Mouse (Mus musculus) erythroblast, embryonic 14.5 days (primary cell): ENCODE results near the gene Fancl. TPM values are rescaled to one million over a fixed set of nuclear protein-coding genes. Genes with fewer than 3 reads are reported as not detected.

Experiments used
- H3K27me3 ChIP-seq: 2 replicates; pipeline ENCODE4 v1.6.1; 2012; ENCODE audit warnings: inconsistent platforms; ENCODE audit not compliant: control insufficient read depth
- H3K36me3 ChIP-seq: 2 replicates; pipeline ENCODE4 v1.6.1; 2012; ENCODE audit warnings: mild to moderate bottlenecking, inconsistent platforms; ENCODE audit not compliant: control insufficient read depth
- H3K4me1 ChIP-seq: 2 replicates; pipeline ENCODE4 v1.6.1; 2012; ENCODE audit warnings: inconsistent platforms; ENCODE audit not compliant: control insufficient read depth
- H3K4me3 ChIP-seq: replicated peaks from 2 replicates; pipeline ENCODE3; 2012; ENCODE audit warnings: moderate library complexity, mild to moderate bottlenecking, inconsistent platforms
- H3K9me3 ChIP-seq: 2 replicates; pipeline ENCODE4 v1.6.1; 2012; ENCODE audit warnings: low read length, inconsistent platforms, mixed read lengths; ENCODE audit not compliant: control insufficient read depth
- GATA1 ChIP-seq: IDR thresholded peaks from 2 replicates; pipeline ENCODE4 v1.6.1; 2012; ENCODE audit warnings: low read length, inconsistent platforms, mixed read lengths
- TAL1 ChIP-seq: IDR thresholded peaks from 3 replicates; pipeline ENCODE4 v1.6.1; 2012; ENCODE audit warnings: low read length, inconsistent platforms, mixed read lengths
- polyA plus RNA-seq: library from polyadenylated mRNA; stranded (reverse); fragments of >175 nt; gene quantifications from 2 replicates; pipeline ENCODE4 v1.2.3, GENCODE M21; 2012

Fancl gene
- polyA plus RNA-seq, 1 experiment, result 0.26 TPM

- no peak for TF ChIP-seq TAL1
- no peak for TF ChIP-seq GATA1
- H3K4me3 ChIP-seq, result no peak overlapping the region
- no peaks in the 10 kb centered on the region for H3K9me3 ChIP-seq
- peaks cover 2% of the 10 kb centered on the region; the same call in 1 of the 2 replicates for H3K4me1 ChIP-seq
- no peaks in the 10 kb centered on the region for H3K27me3 ChIP-seq
- H3K36me3 ChIP-seq, result peaks cover 36% of the 10 kb centered on the region
Observed at GRCm38 (mm10) chr11:26412972-26413371, 27.0 kb downstream of the Fancl start.

GRCm38 (mm10) chr11:26421472-26421871 lies 35.5 kb downstream of the Fancl start:
- H3K4me3 ChIP-seq, result no peak overlapping the region
- H3K4me1 ChIP-seq, result no peaks in the 10 kb centered on the region
- H3K9me3 ChIP-seq, result no peaks in the 10 kb centered on the region
- peaks cover 12% of the 10 kb centered on the region for H3K36me3 ChIP-seq
- TF ChIP-seq GATA1 (no peak), TAL1 (no peak)
- no peaks in the 10 kb centered on the region for H3K27me3 ChIP-seq

GRCm38 (mm10) chr11:26434229-26434628 lies 48.3 kb downstream of the Fancl start:
- Histone ChIP-seq H3K36me3 (peaks cover 8% of the 10 kb centered on the region), H3K4me3 (no peak overlapping the region), H3K9me3 (no peaks in the 10 kb centered on the region), H3K27me3 (no peaks in the 10 kb centered on the region), H3K4me1 (no peaks in the 10 kb centered on the region)
- TF ChIP-seq TAL1, result no peak
- no peak for TF ChIP-seq GATA1

- no peaks in the 10 kb centered on the region for H3K4me1 ChIP-seq
- no peaks in the 10 kb centered on the region for H3K27me3 ChIP-seq
- H3K36me3 ChIP-seq, result peaks cover 8% of the 10 kb centered on the region
- H3K9me3 ChIP-seq, result no peaks in the 10 kb centered on the region
- H3K4me3 ChIP-seq, result no peak overlapping the region
- TF ChIP-seq GATA1 (no peak), TAL1 (no peak)
Observed at GRCm38 (mm10) chr11:26437818-26438217, 51.9 kb downstream of the Fancl start.

GRCm38 (mm10) chr11:26441121-26441520 lies 55.2 kb downstream of the Fancl start:
- no peak overlapping the region for H3K4me3 ChIP-seq
- TF ChIP-seq GATA1, result no peak
- TF ChIP-seq TAL1, result no peak
- H3K9me3 ChIP-seq, result peaks cover 6% of the 10 kb centered on the region
- H3K36me3 ChIP-seq, result peaks cover 29% of the 10 kb centered on the region
- no peaks in the 10 kb centered on the region for H3K27me3 ChIP-seq
- H3K4me1 ChIP-seq, result no peaks in the 10 kb centered on the region

- TF ChIP-seq GATA1 (no peak), TAL1 (no peak)
- Histone ChIP-seq H3K27me3 (no peaks in the 10 kb centered on the region), H3K36me3 (peaks cover 24% of the 10 kb centered on the region), H3K9me3 (peaks cover 8% of the 10 kb centered on the region), H3K4me3 (no peak overlapping the region), H3K4me1 (no peaks in the 10 kb centered on the region)
Observed at GRCm38 (mm10) chr11:26444374-26444773, 58.4 kb downstream of the Fancl start.

GRCm38 (mm10) chr11:26449789-26450188 lies 63.9 kb downstream of the Fancl start:
- TF ChIP-seq GATA1 (no peak), TAL1 (no peak)
- peaks cover 6% of the 10 kb centered on the region for H3K4me1 ChIP-seq
- H3K9me3 ChIP-seq, result peaks cover 8% of the 10 kb centered on the region
- H3K27me3 ChIP-seq, result no peaks in the 10 kb centered on the region
- H3K4me3 ChIP-seq, result no peak overlapping the region
- peaks cover 19% of the 10 kb centered on the region for H3K36me3 ChIP-seq

GRCm38 (mm10) chr11:26450636-26451035 lies 64.7 kb downstream of the Fancl start:
- peaks cover 12% of the 10 kb centered on the region for H3K36me3 ChIP-seq
- H3K4me1 ChIP-seq, result peaks cover 6% of the 10 kb centered on the region
- no peak overlapping the region for H3K4me3 ChIP-seq
- H3K9me3 ChIP-seq, result peaks cover 2% of the 10 kb centered on the region; the same call in 1 of the 2 replicates
- no peaks in the 10 kb centered on the region for H3K27me3 ChIP-seq
- TF ChIP-seq GATA1 (no peak), TAL1 (no peak)

- Histone ChIP-seq H3K36me3 (peaks cover 12% of the 10 kb centered on the region), H3K27me3 (no peaks in the 10 kb centered on the region), H3K4me3 (no peak overlapping the region), H3K4me1 (peaks cover 6% of the 10 kb centered on the region), H3K9me3 (peaks cover 2% of the 10 kb centered on the region; the same call in 1 of the 2 replicates)
- no peak for TF ChIP-seq TAL1
- no peak for TF ChIP-seq GATA1
Observed at GRCm38 (mm10) chr11:26451228-26451627, 65.3 kb downstream of the Fancl start.

- peaks cover 6% of the 10 kb centered on the region for H3K4me1 ChIP-seq
- H3K36me3 ChIP-seq, result peaks cover 9% of the 10 kb centered on the region
- TF ChIP-seq GATA1 (no peak), TAL1 (no peak)
- H3K9me3 ChIP-seq, result no peaks in the 10 kb centered on the region
- H3K27me3 ChIP-seq, result no peaks in the 10 kb centered on the region
- no peak overlapping the region for H3K4me3 ChIP-seq
Observed at GRCm38 (mm10) chr11:26452693-26453092, 66.8 kb downstream of the Fancl start.

- H3K4me1 ChIP-seq, result peaks cover 6% of the 10 kb centered on the region
Observed at GRCm38 (mm10) chr11:26454081-26454480, 68.1 kb downstream of the Fancl start.

More at GRCm38 (mm10) chr11:26454081-26454480, 68.1 kb downstream of the Fancl start:
- Histone ChIP-seq H3K9me3 (no peaks in the 10 kb centered on the region), H3K36me3 (peaks cover 13% of the 10 kb centered on the region), H3K4me3 (no peak overlapping the region), H3K27me3 (no peaks in the 10 kb centered on the region)
- TF ChIP-seq TAL1, result no peak
- no peak for TF ChIP-seq GATA1
